Mouse (Mus musculus) kidney, embryonic 15.5 days (tissue): ENCODE data around the gene Ing4. TPM values are rescaled to one million over a fixed set of nuclear protein-coding genes. Genes with fewer than 3 reads are reported as not detected.

Experiments
- ATAC-seq: fragments of 200-750 bp; cut with Nextera tagmentation; replicated peaks from 2 replicates; pipeline ENCODE4 v1.8.0; 2017; ENCODE audit warnings: moderate TSS enrichment; ENCODE audit not compliant: low FRiP score
- H3K27ac ChIP-seq: fragments of 300-500 bp; sonication (generic); 2 replicates; pipeline ENCODE4 v1.5.1; 2015; ENCODE audit warnings: mild to moderate bottlenecking, inconsistent platforms
- H3K27me3 ChIP-seq: fragments of 300-500 bp; sonication (generic); 2 replicates; pipeline ENCODE4 v1.6.1; 2015; ENCODE audit warnings: inconsistent platforms
- H3K36me3 ChIP-seq: fragments of 300-500 bp; sonication (generic); 2 replicates; pipeline ENCODE4 v1.6.1; 2015; ENCODE audit warnings: inconsistent platforms
- H3K4me1 ChIP-seq: fragments of 300-500 bp; sonication (generic); 2 replicates; pipeline ENCODE4 v1.6.1; 2015; ENCODE audit warnings: inconsistent platforms
- H3K4me2 ChIP-seq: fragments of 300-500 bp; sonication (generic); 2 replicates; pipeline ENCODE4 v1.6.1; 2015; ENCODE audit warnings: moderate library complexity, mild to moderate bottlenecking, inconsistent platforms
- H3K4me3 ChIP-seq: fragments of 300-500 bp; sonication (generic); replicated peaks from 2 replicates; pipeline ENCODE4 v1.5.1; 2015; ENCODE audit warnings: mild to moderate bottlenecking, inconsistent platforms
- H3K9ac ChIP-seq: fragments of 300-500 bp; sonication (generic); 2 replicates; pipeline ENCODE4 v1.6.1; 2015; ENCODE audit warnings: mild to moderate bottlenecking, inconsistent platforms
- H3K9me3 ChIP-seq: fragments of 300-500 bp; sonication (generic); replicated peaks from 2 replicates; pipeline ENCODE4 v1.6.1; 2016; ENCODE audit warnings: inconsistent platforms
- WGBS: fragments of 180-500 bp; shearing (Covaris S2); methylation state at CpG from one replicate; pipeline ENCODE4 v1.1.7; 2015; ENCODE audit warnings: mixed read lengths; 5-methylcytosine and 5-hydroxymethylcytosine counted together
- polyA plus RNA-seq: library from polyadenylated mRNA; unstranded; fragments of >200 nt; fragmentation: Nextera tagmentation; extraction: Ambion mirVana; gene quantifications from 2 replicates; pipeline ENCODE4 v1.2.1, GENCODE M21; 2015

Gene Ing4
- polyA plus RNA-seq, 1 experiment from 2014 or later = 138 TPM

DNA sequence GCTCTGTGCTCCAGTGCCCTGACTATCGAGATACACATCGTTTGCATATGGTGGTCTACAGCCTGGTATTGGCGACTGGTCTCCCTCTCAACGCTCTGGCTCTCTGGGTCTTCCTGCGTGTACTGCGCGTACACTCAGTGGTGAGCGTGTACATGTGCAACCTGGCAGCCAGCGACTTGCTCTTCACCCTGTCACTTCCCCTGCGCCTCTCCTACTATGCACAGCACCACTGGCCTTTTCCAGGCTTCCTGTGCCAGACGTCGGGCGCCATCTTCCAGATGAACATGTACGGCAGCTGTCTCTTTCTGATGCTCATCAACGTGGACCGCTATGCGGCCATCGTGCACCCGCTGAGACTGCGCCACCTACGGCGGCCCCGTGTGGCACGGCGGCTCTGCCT, 41.8 kb downstream of the Ing4 start:
- Histone ChIP-seq H3K27ac (peak overlapping the region; percentile 38; the same call in 1 of the 2 replicates), H3K36me3 (no peaks in the 10 kb centered on the region), H3K9ac (peak overlapping the region; percentile 41), H3K27me3 (no peaks in the 10 kb centered on the region), H3K4me2 (peak overlapping the region; percentile 80), H3K9me3 (no peaks in the 10 kb centered on the region), H3K4me1 (peaks cover 8% of the 10 kb centered on the region), H3K4me3 (peak overlapping the region; percentile 47)
- ATAC-seq = no peak; the same call in 1 of the 2 replicates
- 27% methylated on average over 25 of the region's 25 CpGs for WGBS

DNA sequence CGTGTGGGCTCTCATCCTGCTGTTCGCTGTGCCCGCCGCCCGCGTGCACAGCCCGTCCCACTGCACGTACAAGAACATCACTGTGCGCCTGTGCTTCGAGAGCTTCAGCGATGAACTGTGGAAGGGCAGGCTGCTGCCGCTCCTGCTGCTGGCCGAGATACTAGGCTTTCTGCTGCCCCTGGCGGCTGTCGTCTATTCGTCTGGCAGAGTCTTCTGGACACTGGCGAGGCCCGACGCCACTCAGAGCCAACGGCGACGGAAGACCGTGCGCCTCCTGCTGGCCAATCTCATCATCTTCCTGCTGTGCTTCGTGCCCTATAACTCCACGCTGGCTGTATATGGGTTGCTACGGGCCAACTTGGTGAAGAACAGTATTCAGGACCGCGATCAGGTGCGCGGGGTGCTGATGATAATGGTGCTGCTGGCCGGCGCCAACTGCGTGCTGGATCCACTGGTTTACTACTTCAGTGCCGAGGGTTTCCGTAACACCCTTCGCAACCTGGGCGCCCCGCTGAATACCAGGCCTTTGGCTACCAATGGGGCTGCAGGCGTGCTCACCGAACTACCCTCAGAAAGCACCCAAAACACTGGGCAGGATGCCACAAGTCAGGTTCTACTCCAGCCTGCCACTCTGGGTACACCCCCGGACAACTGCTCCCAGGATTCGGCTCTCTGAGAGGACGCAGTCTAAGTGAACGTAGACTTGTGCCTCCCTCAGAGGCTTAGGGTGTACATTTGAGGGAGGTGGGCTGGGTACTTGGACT, 42.4 kb downstream of the Ing4 start:
- H3K27ac ChIP-seq = peak overlapping the region; percentile 38; the same call in 1 of the 2 replicates

DNA sequence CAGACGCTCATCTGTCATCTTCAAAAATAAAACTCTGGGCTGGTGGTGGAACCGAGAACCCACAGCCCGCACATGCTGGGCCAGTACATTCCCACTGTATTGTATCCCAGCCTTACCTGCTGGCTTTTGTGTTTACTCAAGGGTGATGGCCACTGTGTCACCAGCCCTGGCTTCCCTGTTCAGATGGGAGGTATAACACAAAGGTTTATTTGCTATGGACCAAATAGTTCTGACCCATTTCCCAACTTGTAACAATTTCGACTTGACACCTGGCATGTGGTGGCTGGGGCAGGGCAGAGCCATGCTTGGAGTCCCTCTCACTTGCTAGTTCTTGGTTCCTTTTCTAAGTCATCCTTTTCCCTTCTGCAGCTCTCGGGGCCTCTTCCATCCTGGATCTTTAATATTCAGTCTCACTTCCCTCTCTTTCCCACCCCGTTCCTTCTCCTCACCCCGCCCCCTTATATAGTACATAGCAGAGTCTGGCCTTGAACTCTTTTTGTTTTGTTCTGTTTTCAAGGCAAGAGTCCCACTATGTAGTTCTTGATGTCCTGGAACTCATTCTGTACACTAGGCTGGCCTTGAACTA, 43.3 kb downstream of the Ing4 start:
- H3K27ac ChIP-seq = no peak overlapping the region
- peaks cover 8% of the 10 kb centered on the region for H3K4me1 ChIP-seq
- ATAC-seq = no peak
- H3K4me2 ChIP-seq = no peak overlapping the region
- H3K9me3 ChIP-seq = no peaks in the 10 kb centered on the region
- no peaks in the 10 kb centered on the region for H3K36me3 ChIP-seq
- no peaks in the 10 kb centered on the region for H3K27me3 ChIP-seq
- no peak overlapping the region for H3K9ac ChIP-seq
- H3K4me3 ChIP-seq = no peak overlapping the region
- 93% methylated on average over 7 of the region's 7 CpGs for WGBS

More for the DNA sequence above, 42.4 kb downstream of the Ing4 start:
- peak overlapping the region; percentile 41 for H3K9ac ChIP-seq
- H3K9me3 ChIP-seq = no peaks in the 10 kb centered on the region
- H3K4me1 ChIP-seq = peaks cover 8% of the 10 kb centered on the region
- H3K4me3 ChIP-seq = peak overlapping the region; percentile 47
- H3K4me2 ChIP-seq = peak overlapping the region; percentile 80
- no peaks in the 10 kb centered on the region for H3K27me3 ChIP-seq
- peak; percentile 92 for ATAC-seq
- WGBS = 22% methylated on average over 45 of the region's 45 CpGs
- no peaks in the 10 kb centered on the region for H3K36me3 ChIP-seq

DNA sequence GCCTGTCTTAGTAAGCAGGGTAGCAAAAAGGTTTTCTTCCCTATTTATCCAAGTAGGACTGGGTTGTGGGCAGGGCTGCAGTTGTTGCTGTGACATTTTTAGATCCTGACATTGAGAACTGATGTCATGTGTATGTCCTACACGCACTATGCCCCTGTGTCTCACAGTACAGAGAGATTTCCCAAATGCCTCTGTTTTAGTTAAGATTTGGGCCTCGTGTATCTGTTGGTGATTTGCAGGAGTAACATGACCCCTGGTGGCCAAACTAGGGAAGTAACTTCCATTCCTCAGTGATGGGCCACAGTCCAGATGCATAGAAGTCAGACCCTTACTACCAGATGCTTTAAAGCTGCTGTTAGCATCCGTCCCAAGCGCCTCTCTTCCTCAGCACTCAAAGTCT, 44.9 kb downstream of the Ing4 start:
- Histone ChIP-seq H3K36me3 (no peaks in the 10 kb centered on the region), H3K4me1 (peaks cover 23% of the 10 kb centered on the region), H3K9ac (no peak overlapping the region), H3K4me2 (no peak overlapping the region), H3K27ac (0 out of 2 replicates have a peak overlapping the region, but pooled peaks have one; percentile 18), H3K27me3 (no peaks in the 10 kb centered on the region), H3K9me3 (no peaks in the 10 kb centered on the region), H3K4me3 (no peak overlapping the region)
- WGBS = 4% methylated on average over 4 of the region's 4 CpGs
- ATAC-seq = no peak; the same call in 1 of the 2 replicates

DNA sequence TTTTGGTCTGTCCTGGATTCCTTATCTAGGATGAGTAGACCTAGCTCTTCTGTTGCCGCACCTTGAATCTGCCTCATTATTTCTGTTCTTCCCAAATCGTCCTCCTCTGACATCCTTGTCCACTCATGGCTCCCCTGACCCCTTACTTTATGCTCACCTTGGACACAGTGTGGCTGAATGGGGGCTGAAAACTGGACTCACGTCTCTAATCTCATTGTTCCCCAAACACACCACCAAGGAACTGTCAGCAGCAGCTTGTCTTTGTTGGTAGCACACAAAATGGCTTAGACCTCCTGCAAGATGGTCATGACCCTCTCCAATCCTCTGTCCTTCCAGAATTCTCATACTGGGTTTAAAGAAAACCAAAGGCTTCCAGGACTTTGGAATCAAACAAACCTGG, 48.4 kb downstream of the Ing4 start:
- H3K4me3 ChIP-seq = no peak overlapping the region
- H3K36me3 ChIP-seq = no peaks in the 10 kb centered on the region
- no peak overlapping the region for H3K4me2 ChIP-seq
- H3K9ac ChIP-seq = no peak overlapping the region
- WGBS = 77% methylated on average over 3 of the region's 3 CpGs
- H3K27ac ChIP-seq = peak overlapping the region; percentile 97
- H3K27me3 ChIP-seq = no peaks in the 10 kb centered on the region
- H3K9me3 ChIP-seq = no peaks in the 10 kb centered on the region
- no peak for ATAC-seq
- H3K4me1 ChIP-seq = peaks cover 36% of the 10 kb centered on the region

DNA sequence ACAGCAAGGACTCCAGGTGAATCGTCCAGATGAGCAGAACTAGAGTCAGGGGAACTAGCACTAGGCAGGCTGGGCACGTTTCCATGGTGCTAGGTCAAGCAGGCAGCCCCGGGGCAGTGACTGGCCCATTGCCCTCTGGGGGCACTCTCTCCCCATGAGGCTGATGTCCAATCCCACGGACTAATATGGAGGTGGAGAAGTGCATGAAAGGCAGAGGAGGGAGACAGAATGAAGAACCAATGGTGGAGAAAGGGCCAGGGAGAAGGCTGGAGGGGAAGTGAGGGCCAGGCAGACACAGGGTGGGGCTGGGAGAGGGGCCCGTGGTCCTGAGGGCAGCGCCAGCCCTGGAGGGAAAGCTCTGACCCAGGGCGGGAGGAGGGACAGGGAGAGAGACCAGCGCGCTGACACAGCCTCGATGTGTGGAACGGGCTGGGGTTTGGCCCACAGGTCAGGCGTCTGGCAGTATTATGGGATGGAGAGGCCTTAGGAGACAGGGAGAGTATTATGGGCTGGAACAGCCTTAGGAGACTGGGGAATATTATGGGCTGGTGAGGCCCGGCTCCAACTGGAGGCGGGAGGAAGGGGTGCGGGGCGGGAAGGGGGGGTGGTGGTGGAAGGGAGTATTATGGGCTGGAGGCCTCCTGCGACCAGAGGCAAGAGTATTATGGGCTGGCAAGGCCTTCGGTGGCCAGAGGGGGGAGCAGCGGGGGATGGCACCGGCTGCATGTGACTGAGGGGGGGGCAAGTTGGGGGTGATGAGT, 49.2 kb downstream of the Ing4 start:
- WGBS = 1% methylated on average over 20 of the region's 20 CpGs
- peaks cover 36% of the 10 kb centered on the region for H3K4me1 ChIP-seq
- peak overlapping the region; percentile 97 for H3K27ac ChIP-seq
- peak overlapping the region; percentile 1; the same call in 1 of the 2 replicates for H3K4me3 ChIP-seq
- peak; percentile 91 for ATAC-seq
- H3K36me3 ChIP-seq = no peaks in the 10 kb centered on the region
- H3K9me3 ChIP-seq = no peaks in the 10 kb centered on the region
- no peak overlapping the region for H3K9ac ChIP-seq
- no peaks in the 10 kb centered on the region for H3K27me3 ChIP-seq
- H3K4me2 ChIP-seq = peak overlapping the region; percentile 56

DNA sequence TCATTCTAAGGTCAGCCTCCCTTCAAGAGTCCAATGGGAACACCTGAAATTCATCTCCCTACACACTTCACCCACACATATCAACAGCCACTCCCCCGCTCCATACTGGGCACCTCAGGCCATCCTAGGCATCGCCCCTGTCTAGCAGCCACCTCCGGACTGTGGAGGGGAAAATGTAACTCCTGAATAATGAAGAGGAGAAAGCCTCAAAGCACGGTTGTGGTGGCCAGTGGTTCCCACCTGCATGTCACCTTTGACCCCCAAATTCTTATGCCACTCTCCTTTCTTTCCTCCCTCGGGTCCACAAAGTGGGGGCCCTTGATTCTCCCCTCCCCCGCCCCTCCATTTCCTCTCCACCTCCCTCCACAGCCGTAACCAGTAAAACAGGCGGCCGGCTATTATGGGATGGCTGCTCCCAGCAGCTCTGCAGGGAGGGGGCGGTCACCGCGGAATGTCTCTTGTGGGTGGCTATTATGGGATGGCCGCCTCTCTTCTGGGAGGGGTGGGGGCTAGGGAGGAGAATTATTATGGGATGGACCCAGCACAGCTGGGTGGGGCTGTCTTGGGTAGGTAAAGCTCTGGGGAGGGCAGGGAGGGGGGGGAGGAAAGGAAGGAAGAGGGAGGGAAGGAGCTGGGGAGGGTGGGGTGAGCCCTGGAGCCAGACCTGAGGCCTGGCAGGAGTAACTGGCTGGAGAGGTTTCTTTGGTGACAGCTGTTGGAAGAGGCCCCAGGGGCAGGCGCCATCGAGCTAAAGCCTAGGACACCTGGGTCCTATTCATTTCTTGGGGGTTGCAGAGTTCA, 50.2 kb downstream of the Ing4 start:
- Histone ChIP-seq H3K4me1 (peaks cover 33% of the 10 kb centered on the region), H3K9ac (peak overlapping the region; percentile 41), H3K4me2 (peak overlapping the region; percentile 56), H3K36me3 (no peaks in the 10 kb centered on the region), H3K9me3 (no peaks in the 10 kb centered on the region), H3K27me3 (no peaks in the 10 kb centered on the region), H3K4me3 (peak overlapping the region; percentile 23), H3K27ac (peak overlapping the region; percentile 97)
- WGBS = 2% methylated on average over 15 of the region's 15 CpGs
- ATAC-seq = peak; percentile 74

DNA sequence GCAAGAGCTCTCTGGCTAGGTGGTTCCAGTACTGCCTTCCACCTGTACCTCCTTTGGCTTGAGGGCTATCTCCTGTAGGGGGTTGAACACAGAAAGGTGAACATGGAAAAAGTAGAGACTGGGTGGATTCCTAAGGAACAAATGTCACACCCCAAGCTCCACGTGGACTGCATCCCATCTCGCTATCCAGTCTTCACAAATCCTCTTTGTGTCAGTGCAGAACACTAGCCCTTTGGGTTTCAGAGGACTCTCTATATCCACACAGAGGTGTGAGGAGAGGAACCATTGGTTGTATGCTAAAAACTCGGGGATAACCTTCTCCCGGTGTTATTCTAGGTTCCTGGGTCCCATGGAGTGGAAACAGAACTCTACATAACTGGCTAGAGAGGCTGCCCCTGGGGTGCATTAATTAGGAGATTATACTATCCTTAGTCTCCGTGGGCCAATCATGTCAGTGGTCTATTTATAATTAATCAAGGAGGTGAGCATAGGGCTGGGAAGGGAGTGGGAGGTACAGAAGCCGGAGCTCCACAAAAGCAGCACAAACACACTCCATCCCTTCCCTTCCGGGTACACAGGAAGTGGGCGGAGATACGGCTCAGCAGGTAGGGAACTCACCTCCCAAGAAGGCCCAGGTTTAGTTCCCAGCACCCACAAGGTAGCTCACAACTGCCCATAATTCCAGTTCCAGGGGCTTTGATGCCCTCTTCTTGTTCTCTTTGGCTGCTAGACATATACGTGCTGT, 51.0 kb downstream of the Ing4 start:
- no peaks in the 10 kb centered on the region for H3K36me3 ChIP-seq
- H3K4me2 ChIP-seq = peak overlapping the region; percentile 56
- 53% methylated on average over 10 of the region's 10 CpGs for WGBS
- H3K27ac ChIP-seq = peak overlapping the region; percentile 97
- H3K27me3 ChIP-seq = no peaks in the 10 kb centered on the region
- H3K9ac ChIP-seq = 0 out of 2 replicates have a peak overlapping the region, but pooled peaks have one; percentile 36
- peaks cover 41% of the 10 kb centered on the region for H3K4me1 ChIP-seq
- H3K4me3 ChIP-seq = peak overlapping the region; percentile 23
- ATAC-seq = peak; percentile 0; the same call in 1 of the 2 replicates
- H3K9me3 ChIP-seq = no peaks in the 10 kb centered on the region

DNA sequence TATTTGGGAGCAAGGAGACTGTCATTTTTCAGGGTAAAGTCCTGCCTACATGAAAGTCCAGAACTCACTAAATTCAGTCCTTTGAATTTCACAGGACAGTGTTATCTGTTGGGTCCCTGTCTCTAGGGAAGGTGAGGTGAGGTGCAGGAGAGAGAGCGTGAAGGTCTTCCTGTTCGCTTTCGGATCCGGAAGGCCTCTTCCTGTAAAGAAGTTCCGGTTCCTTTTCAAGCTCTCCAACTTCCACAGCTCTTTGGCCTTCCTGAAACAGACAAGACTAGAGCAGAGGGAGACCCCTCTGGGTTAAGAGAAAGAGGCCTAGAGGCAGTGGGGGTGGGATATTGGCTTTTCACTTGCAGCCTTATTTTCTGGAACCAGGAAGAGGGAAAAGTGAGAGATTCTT, 52.8 kb downstream of the Ing4 start:
- Histone ChIP-seq H3K9ac (no peak overlapping the region), H3K4me2 (no peak overlapping the region), H3K36me3 (no peaks in the 10 kb centered on the region), H3K4me3 (no peak overlapping the region), H3K4me1 (peaks cover 47% of the 10 kb centered on the region), H3K27ac (peak overlapping the region; percentile 57), H3K27me3 (no peaks in the 10 kb centered on the region), H3K9me3 (no peaks in the 10 kb centered on the region)
- no peak for ATAC-seq
- WGBS = 89% methylated on average over 5 of the region's 5 CpGs

DNA sequence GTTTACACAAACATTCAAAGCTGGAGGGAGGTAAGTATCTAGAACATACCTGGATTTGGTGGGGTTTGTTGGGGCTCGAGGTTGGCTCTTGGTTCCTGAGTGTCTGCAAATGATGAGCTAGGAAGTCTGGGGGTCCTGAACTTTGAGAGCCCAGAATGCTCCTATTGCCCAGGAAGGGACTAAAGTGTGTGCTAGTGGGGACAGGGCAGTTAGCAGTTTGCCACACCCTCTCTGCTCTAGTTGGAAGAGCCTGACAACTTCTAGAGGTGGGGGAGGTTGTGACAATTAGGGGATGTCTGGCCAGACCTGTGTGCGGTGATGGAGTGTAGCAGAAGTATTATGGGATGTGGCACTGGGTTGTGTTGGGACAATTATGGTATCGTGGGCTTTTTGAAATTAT, 55.3 kb downstream of the Ing4 start:
- Histone ChIP-seq H3K36me3 (peaks cover 19% of the 10 kb centered on the region), H3K4me2 (no peak overlapping the region), H3K27ac (peak overlapping the region; percentile 99), H3K27me3 (no peaks in the 10 kb centered on the region), H3K4me1 (peaks cover 51% of the 10 kb centered on the region), H3K9ac (no peak overlapping the region), H3K4me3 (no peak overlapping the region), H3K9me3 (no peaks in the 10 kb centered on the region)
- ATAC-seq = no peak
- 28% methylated on average over 3 of the region's 3 CpGs for WGBS
